Mouse (Mus musculus): ENCODE data around the gene Gadd45a. TPM values are rescaled to one million over a fixed set of nuclear protein-coding genes. Genes with fewer than 3 reads are reported as not detected.
"Not testable (repeated sequence)": the region's sequence is repeated elsewhere in the genome, so short reads cannot be mapped to it uniquely, and the experiment has no call there.

Gene Gadd45a
- polyA plus RNA-seq, 1 experiment = 147 TPM

DNA sequence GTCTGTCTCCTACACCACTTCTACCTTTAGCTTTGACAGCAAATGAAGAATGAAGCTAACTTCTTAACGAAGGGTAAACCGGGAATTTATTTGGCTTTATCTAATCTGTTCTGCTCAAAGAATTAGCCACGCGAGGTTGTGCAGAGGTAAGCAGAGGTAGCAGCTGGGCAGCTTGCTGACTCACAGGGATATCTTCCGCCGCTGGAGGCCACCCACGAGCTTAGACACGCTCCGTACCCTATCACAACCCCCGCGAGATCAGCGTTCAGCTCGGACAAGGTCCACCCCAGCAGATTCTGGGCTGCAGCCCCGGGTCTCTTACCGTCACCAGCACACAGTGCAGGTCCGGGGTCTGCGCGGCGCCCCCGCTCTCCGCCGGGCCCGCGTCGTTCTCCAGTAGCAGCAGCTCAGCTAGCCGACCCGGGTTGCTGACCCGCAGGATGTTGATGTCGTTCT, 873 bp downstream of the Gadd45a start:
- no peaks in the 10 kb centered on the region for H3K27me3 ChIP-seq (ENCODE audit: control insufficient read depth)
- H3K36me3 ChIP-seq (ENCODE audit: control insufficient read depth) = peaks cover 47% of the 10 kb centered on the region
- TF ChIP-seq GATA1 (IDR thresholded peaks at IDR 0.05; ENCODE audit: low read length) (no peak), TAL1 (IDR thresholded peaks at IDR 0.05; ENCODE audit: low read length) (no peak)
- H3K9me3 ChIP-seq (ENCODE audit: control insufficient read depth, low read length) = no peaks in the 10 kb centered on the region
- peaks cover 36% of the 10 kb centered on the region for H3K4me1 ChIP-seq (ENCODE audit: control insufficient read depth)
- H3K4me3 ChIP-seq (replicated peaks) = peak overlapping the region; percentile 90

DNA sequence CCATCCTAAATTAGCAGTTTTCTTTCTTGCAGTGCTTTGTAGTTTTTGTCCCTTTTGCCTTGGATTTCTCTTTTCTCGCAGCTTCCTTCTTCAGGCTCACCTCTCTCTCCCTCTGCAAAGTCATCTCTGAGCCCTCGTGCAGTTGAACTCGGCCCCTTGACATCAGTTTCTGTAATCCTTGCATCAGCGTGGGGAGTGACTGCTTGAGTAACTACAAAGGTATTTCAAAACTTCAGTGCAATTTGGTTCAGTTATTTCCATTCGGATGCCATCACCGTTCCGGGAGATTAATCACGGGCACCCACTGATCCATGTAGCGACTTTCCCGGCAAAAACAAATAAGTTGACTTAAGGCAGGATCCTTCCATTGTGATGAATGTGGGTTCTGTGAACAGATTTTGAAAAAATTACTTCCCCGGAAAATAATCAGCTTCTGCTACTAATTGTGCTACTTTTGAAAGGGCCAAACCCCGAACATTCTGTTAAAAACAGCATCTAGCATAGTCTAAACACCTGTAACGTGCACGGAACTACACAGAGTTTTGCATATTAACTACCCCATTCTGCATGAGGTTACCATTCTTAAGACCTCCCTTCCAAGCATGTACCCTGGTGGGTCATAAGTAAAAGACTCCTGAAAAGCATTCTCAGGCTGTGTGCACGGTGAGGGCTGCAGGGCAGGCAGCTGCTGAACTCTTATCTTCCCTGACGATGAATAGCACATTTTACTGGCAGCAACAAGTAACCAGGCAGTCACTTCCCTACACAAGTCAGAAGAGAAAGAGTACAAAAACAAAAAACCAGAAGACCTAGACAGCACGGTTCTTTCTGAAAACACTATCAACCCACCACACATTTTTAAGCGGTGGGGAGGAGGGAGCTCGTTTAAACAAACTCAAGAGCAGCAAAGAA, 1.6 kb downstream of the Gadd45a start:
- no peak for TF ChIP-seq TAL1 (IDR thresholded peaks at IDR 0.05; ENCODE audit: low read length)
- TF ChIP-seq GATA1 (IDR thresholded peaks at IDR 0.05; ENCODE audit: low read length) = peak; percentile 89
- Histone ChIP-seq H3K36me3 (ENCODE audit: control insufficient read depth) (peaks cover 47% of the 10 kb centered on the region), H3K4me3 (replicated peaks) (peak overlapping the region; percentile 90), H3K9me3 (ENCODE audit: control insufficient read depth, low read length) (no peaks in the 10 kb centered on the region), H3K4me1 (ENCODE audit: control insufficient read depth) (peaks cover 40% of the 10 kb centered on the region), H3K27me3 (ENCODE audit: control insufficient read depth) (no peaks in the 10 kb centered on the region)

DNA sequence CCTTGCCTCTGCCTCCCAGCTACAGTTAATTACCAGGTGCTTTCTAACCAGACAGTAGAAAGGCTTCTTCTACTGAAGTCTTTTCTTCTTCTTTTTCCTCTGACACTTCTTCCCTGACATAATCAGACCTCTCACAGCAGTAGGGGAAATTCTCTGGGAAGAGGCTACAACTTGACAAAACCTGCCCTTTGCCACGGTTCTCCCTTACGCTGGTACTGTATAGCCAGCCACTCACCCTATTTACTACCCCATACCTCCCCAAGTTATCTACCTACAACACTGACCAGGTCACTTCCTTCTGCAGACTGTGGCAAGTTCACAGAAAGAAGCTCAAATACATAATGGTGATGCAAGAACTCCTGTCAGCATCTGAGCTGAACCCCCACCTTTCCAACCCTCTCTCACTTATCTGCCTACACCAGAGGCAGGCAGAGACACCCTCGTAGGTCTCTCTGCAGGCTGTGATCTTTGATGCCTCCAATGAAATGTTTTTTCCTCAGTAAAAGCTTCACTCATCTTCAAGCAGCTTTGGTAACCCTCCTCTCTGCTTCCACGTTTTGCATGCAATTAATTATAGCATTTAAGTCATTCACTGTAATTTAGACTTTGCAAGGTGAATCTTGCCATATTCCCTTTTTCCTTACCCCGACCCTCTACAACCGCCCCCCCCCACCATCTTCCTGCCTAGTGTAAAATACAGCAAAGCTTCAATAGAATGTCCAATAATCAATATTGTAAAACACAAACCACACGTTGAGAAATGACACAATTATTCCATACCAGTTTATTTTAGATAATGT, 2.7 kb downstream of the Gadd45a start:
- Histone ChIP-seq H3K4me3 (replicated peaks) (peak overlapping the region; percentile 90), H3K9me3 (ENCODE audit: control insufficient read depth, low read length) (no peaks in the 10 kb centered on the region), H3K36me3 (ENCODE audit: control insufficient read depth) (peaks cover 47% of the 10 kb centered on the region), H3K27me3 (ENCODE audit: control insufficient read depth) (no peaks in the 10 kb centered on the region), H3K4me1 (ENCODE audit: control insufficient read depth) (peaks cover 40% of the 10 kb centered on the region)
- TF ChIP-seq TAL1 (IDR thresholded peaks at IDR 0.05; ENCODE audit: low read length) (peak; percentile 89), GATA1 (IDR thresholded peaks at IDR 0.05; ENCODE audit: low read length) (peak; percentile 80)

DNA sequence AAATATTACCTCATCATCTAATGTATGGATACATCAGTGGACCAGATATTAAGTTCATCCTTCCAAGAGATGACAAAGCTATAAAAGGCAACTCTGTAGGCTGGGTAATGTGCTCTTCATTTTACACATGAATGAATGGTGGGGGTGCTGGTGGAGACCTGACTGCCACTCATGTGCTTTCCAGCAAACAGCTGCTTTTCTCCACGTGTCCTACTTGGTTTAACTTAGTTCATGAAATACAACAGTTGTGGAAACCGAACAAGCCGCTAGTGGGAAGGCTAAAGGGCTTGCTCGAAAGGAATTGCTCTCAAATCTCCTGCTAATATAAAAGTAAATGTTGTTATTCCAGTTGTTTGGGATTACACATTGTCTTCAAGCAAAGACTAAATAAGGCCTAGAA, 3.7 kb downstream of the Gadd45a start:
- peaks cover 47% of the 10 kb centered on the region for H3K36me3 ChIP-seq (ENCODE audit: control insufficient read depth)
- H3K4me3 ChIP-seq (replicated peaks) = peak overlapping the region; percentile 90
- TF ChIP-seq GATA1 (IDR thresholded peaks at IDR 0.05; ENCODE audit: low read length) (no peak), TAL1 (IDR thresholded peaks at IDR 0.05; ENCODE audit: low read length) (no peak)
- no peaks in the 10 kb centered on the region for H3K27me3 ChIP-seq (ENCODE audit: control insufficient read depth)
- H3K4me1 ChIP-seq (ENCODE audit: control insufficient read depth) = peaks cover 34% of the 10 kb centered on the region
- no peaks in the 10 kb centered on the region for H3K9me3 ChIP-seq (ENCODE audit: control insufficient read depth, low read length)

DNA sequence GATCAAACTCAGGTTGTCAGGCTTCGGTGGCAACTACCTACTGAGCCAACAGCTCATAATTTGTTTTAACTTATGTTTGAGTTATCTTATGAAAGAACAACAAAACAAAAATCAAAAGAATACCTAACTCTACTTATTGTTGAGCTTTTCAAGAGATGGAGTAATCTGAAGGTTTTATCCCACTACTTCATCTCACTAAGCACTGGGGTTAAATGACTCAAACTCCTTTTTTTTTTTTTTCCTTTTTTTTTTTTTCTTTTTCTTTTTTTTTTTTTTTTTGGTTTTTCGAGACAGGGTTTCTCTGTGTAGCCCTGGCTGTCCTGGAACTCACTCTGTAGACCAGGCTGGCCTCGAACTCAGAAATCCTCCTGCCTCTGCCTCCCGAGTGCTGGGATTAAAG, 4.3 kb downstream of the Gadd45a start:
- peaks cover 33% of the 10 kb centered on the region for H3K4me1 ChIP-seq (ENCODE audit: control insufficient read depth)
- peaks cover 47% of the 10 kb centered on the region for H3K36me3 ChIP-seq (ENCODE audit: control insufficient read depth)
- not testable (repeated sequence) for H3K9me3 ChIP-seq (ENCODE audit: control insufficient read depth, low read length); H3K4me3 ChIP-seq (replicated peaks); H3K27me3 ChIP-seq (ENCODE audit: control insufficient read depth)

DNA sequence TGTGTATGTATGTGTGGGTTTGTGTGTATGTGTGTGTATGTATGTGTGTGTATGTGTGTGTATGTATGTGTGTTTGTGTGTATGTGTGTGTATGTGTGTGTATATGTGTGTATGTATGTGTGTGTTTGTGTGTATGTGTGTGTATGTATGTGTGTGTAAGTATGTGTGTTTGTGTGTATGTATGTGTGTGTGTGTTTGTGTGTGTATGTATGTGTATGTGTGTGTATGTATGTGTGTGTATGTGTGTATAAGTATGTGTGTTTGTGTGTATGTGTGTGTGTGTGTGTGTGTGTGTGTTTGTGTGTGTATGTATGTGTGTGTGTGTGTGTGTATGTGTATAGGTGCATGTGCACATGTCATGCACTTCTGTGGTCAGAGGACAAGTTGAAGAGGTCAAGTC, 4.7 kb downstream of the Gadd45a start:
- not testable (repeated sequence) for H3K9me3 ChIP-seq (ENCODE audit: control insufficient read depth, low read length); H3K4me3 ChIP-seq (replicated peaks); H3K27me3 ChIP-seq (ENCODE audit: control insufficient read depth)
- peaks cover 32% of the 10 kb centered on the region for H3K4me1 ChIP-seq (ENCODE audit: control insufficient read depth)
- peaks cover 47% of the 10 kb centered on the region for H3K36me3 ChIP-seq (ENCODE audit: control insufficient read depth)

DNA sequence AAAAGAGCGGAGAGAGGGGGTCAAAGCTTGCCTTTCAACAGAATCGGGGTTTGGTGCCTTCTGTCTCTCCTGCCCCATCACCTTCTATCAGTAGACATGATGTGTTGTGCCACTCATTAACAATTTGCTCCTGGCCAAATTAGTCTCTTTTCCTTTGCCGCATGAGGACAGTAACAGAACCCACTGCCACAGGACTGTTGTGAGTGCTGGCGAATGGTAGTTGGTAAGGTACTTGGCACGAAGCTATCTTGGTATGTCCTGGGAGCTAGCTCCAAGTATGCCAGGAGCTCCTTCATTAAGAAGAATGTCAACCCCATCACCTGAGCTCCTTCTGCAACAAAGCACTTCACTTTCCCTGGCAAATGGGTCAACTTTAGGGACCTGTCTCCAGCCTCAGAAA, 6.4 kb downstream of the Gadd45a start:
- Histone ChIP-seq H3K4me1 (ENCODE audit: control insufficient read depth) (peaks cover 35% of the 10 kb centered on the region), H3K4me3 (replicated peaks) (no peak overlapping the region), H3K36me3 (ENCODE audit: control insufficient read depth) (peaks cover 36% of the 10 kb centered on the region), H3K27me3 (ENCODE audit: control insufficient read depth) (no peaks in the 10 kb centered on the region), H3K9me3 (ENCODE audit: control insufficient read depth, low read length) (no peaks in the 10 kb centered on the region)
- TF ChIP-seq TAL1 (IDR thresholded peaks at IDR 0.05; ENCODE audit: low read length) (no peak), GATA1 (IDR thresholded peaks at IDR 0.05; ENCODE audit: low read length) (no peak)

DNA sequence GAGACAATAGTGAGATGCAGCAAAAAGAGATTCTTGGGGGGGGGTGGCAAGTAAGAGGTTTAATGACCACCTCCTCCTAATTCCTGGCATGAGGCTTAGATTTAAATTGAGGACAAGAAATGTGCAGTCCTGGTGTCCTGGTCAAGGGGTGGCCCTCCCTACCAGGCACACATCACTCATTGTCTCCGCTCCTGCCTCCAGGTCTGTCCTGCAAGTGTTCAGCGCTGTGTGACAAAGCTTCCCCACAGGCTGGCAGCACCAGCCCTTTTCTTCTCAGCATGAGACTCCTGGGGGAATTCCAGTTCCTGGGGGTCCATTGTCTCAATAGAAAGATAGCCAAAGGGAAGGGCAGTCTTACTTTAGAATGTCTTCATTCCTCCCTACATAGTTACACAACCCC, 6.8 kb downstream of the Gadd45a start:
- TF ChIP-seq GATA1 (IDR thresholded peaks at IDR 0.05; ENCODE audit: low read length) (no peak), TAL1 (IDR thresholded peaks at IDR 0.05; ENCODE audit: low read length) (no peak)
- Histone ChIP-seq H3K27me3 (ENCODE audit: control insufficient read depth) (no peaks in the 10 kb centered on the region), H3K36me3 (ENCODE audit: control insufficient read depth) (peaks cover 32% of the 10 kb centered on the region), H3K4me1 (ENCODE audit: control insufficient read depth) (peaks cover 33% of the 10 kb centered on the region), H3K9me3 (ENCODE audit: control insufficient read depth, low read length) (no peaks in the 10 kb centered on the region), H3K4me3 (replicated peaks) (no peak overlapping the region)

DNA sequence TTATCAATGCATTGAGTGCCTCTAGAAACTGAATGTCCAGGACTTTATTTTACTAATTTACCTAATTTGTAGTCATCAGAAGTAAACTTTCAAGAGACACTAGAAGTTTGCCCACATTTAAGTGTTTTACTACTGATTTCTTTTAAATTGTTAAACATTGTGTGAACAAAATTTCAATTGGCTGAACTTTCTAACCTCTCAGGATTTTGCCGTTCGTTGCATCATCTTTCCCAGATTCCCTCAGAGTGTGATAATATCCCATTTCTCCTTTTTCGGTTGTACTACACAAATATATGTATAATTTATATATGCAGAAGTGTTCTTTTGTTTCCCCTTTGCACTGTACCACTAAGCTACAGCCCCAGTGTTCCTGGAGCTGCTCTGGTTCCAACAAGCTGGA, 7.3 kb downstream of the Gadd45a start:
- H3K4me3 ChIP-seq (replicated peaks) = no peak overlapping the region
- no peaks in the 10 kb centered on the region for H3K9me3 ChIP-seq (ENCODE audit: control insufficient read depth, low read length)
- H3K27me3 ChIP-seq (ENCODE audit: control insufficient read depth) = no peaks in the 10 kb centered on the region
- TF ChIP-seq GATA1 (IDR thresholded peaks at IDR 0.05; ENCODE audit: low read length) (no peak), TAL1 (IDR thresholded peaks at IDR 0.05; ENCODE audit: low read length) (no peak)
- H3K36me3 ChIP-seq (ENCODE audit: control insufficient read depth) = peaks cover 27% of the 10 kb centered on the region
- H3K4me1 ChIP-seq (ENCODE audit: control insufficient read depth) = peaks cover 31% of the 10 kb centered on the region
